Mouse (Mus musculus) embryonic facial prominence, embryonic 13.5 days (tissue): ENCODE data around the gene Il17ra. TPM values are rescaled to one million over a fixed set of nuclear protein-coding genes. Genes with fewer than 3 reads are reported as not detected.

Experiments
- polyA plus RNA-seq: library from polyadenylated mRNA; unstranded; fragments of >200 nt; fragmentation: Nextera tagmentation; extraction: Ambion mirVana; gene quantifications from 2 replicates; pipeline ENCODE4 v1.2.1, GENCODE M21; 2015

The Il17ra gene
- polyA plus RNA-seq, 1 experiment from 2014 or later = 7.4 TPM

Other genes starting within 250 kb of the Il17ra start
- gene D330020A13Rik, start 168.9 kb upstream of the Il17ra start, polyA plus RNA-seq = 1.1 and 1.2 TPM in 2 replicates
- gene B4galnt3, start 168.7 kb upstream of the Il17ra start, polyA plus RNA-seq = 1.0 and 1.3 TPM in 2 replicates
- gene Kdm5a, start 99.1 kb upstream of the Il17ra start, polyA plus RNA-seq = 57.8 and 60.0 TPM in 2 replicates
- 22.5 and 29.1 TPM in 2 replicates for gene Ccdc77, start 98.9 kb upstream of the Il17ra start, polyA plus RNA-seq
- gene Tmem121b, start 30.6 kb downstream of the Il17ra start, polyA plus RNA-seq = 0.42 and 0.51 TPM in 2 replicates
- 18.8 and 19.8 TPM in 2 replicates for gene Hdhd5, start 68.1 kb downstream of the Il17ra start, polyA plus RNA-seq
- 2.4 and 4.2 TPM in 2 replicates for gene Cecr2, start 203.1 kb downstream of the Il17ra start, polyA plus RNA-seq